Mouse (Mus musculus) left cerebral cortex, adult 8-10 months (tissue): ENCODE measurements around the gene Kirrel3. TPM values are rescaled to one million over a fixed set of nuclear protein-coding genes. Genes with fewer than 3 reads are reported as not detected.

Experiments
- DNase-seq, 2 experiments: peaks; one replicate each; pipeline ENCODE4 v3.0.0; 2022; ENCODE audit warnings: low spot score in 2 of 2
- total RNA-seq, 4 experiments: library from RNA; stranded (reverse); gene quantifications; 2 replicates each; pipeline ENCODE4 v1.2.4; 2022

The Kirrel3 gene
- total RNA-seq, 4 experiments from 2014 or later, result 52.5 to 62.2 (median 53.9) TPM

DNA sequence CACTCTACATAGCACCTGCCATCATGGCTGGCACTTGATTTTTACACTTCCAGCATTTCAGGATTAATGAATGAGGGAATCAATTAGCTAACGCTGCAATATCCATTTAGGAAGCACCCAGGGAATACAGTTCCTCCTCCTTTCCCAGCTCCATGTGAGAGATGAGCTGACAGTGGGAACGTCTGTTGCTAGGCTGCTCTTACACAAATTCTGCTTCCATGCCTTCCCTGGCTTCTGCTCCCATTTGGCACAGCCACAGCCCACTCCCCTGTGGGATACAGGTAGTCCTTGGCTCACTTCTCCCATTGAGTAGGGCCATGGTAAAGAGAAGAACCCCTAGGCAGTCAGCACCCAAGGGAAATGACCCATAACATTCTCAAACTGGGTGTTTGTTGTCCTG, 185.2 kb downstream of the Kirrel3 start:
- DNase-seq, result no peak

DNA sequence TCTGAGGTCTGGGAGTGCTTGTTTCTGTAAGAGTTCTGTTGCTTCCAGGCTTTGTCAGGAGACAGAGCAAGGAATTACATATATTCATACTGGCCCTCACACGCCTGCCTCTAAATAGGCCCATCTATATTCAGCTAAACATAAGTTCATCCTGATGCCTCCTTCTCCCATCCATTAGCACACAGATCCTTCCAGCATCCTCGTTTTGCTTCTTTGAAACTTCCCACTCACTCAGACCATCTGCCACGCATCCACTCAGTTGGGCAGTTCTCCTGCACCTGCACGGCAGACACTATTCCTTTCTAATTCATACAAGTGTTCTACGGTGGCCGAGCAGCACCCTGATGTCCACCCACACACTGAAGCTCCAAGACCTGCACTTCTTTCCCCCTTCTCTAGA, 201.1 kb downstream of the Kirrel3 start:
- peak in 1 of 2 experiments; percentile 63 for DNase-seq

DNA sequence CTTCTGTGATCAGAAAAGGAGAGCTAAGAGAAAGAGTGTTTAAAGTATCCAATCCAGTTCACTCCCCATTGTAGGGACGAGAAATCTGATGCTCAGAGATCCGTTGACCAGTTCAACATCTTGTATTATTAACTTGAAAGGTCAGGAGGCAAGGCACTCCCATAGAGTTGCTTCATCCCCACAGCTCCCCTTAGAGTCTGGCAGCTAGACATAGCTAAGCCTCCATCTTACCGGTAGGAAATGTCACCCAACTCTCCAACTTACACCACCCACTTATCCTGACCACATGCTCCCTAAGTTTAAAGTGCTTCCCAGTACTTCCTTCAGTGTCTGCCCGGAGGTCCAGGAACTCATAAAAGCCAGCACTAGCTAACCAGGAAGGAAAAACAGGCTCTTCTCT, 202.7 kb downstream of the Kirrel3 start:
- no peak for DNase-seq

DNA sequence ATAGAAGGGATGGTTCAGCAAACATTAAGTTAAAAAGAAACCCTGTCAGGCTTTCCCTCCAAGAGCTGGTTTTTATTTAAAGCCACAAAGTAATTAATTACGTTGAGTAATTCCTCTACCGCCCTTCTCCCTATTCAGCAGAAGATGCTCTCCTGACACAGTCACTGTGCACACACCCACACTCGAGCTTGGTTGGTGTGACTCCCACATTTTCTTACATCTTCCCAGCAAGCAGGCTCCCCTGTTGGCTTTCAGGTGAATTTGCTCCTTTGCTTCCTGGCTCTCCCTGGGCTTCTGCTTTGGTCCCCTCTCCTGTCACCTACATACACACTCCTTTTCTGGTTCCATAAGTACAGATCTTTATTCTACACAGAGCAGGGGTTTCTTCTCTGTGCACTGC, 203.7 kb downstream of the Kirrel3 start:
- DNase-seq, result peak in 1 of 2 experiments; percentile 33

DNA sequence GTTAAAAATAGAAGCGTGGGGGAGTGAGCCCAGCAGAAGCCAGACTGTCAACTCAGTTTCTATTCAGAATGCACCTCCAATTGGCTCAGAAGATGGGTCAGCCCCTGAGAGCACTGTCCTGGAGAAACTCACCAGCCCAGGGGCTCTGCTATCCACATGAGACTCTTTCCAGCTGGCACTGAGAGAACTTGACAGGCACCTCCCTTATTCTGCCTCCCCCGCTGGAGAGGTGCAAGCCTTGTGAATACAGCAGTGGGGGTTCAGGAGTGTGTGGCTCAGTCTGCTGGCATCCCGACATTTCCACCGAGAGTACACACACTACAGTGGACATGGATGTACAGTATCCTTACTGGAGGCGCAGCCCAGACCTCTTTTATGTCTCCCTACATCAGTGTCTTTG, 210.0 kb downstream of the Kirrel3 start:
- DNase-seq, result no peak

DNA sequence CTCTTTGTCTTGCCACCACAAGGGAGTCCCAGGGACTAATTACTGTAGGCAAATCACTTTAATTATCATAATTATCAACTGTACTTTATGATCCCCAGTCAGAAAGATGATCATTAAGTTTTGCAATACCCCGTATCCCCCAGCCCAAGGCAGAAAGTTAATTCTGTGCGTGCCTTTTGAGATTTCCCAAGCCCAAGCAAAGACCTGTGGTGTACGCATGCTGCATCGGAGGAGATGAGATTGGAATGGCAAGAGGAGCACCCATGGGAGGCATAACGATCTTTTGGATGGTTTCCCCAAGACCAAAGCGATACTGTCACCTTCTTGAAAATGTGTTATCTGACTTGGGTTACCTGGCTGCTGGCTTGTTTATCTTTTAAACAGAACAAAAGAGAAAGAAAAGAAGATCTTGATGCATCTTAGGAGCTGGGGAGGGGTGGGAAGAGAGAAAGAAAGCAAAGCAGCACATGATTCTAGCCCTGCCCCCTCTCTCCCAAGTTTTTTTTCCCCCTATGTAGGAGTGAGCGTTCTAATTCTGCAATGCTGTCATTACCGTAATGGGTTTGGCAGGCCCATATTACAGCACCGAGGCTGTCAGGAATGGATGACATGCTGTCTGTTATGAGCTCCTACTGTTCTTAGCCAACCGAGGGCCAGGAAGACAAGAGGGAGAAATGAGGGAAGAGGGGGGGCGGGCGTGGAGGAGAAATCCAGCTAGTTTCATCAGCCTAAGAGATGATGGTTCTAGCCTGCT, 218.0 kb downstream of the Kirrel3 start:
- peak in 1 of 2 experiments; percentile 26 for DNase-seq

DNA sequence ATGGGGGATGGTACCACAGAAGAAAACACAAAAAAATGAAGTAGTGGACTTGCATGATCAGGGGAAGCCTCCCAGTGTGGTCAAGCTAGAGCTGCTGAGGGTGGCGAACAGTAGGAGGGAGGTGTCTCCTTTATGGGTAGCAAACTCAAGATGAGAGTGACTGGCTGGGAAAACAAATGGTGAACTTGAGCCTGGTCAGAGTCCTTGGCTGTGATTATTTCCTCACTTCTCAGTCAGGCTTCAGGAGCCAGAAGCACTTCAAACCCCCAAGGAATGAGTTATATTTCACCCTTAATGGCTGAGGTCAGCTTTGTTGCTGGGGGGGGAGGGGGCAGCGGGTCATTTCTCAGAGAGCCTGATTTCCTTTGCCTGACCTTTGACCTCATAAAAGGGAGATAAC, 218.7 kb downstream of the Kirrel3 start:
- DNase-seq, result no peak

DNA sequence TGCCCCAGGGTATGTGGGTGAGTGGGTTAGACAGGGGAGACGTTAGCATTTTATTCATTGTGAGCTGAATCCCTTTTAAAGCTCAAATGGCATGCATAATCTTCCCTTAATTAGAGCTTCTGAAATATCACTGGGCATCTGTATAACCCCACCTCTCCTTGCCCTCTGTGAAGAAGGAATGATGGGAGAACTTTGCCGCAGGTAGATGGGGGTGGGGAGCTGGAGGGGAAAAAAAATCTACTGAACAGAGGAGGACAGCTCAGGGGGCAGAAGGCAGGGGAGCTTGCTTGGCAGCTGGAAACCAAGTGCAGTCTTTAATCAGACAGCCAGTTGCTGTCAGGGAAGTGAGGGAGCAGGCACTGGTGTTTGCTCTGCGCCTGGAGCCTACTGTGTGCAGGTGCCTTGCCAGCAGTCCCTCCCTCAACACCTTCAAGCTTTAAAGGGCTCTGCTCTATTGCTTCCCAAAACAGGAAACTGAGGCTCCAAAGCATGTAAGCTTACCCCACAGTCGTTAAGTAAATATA, 220.7 kb downstream of the Kirrel3 start:
- no peak for DNase-seq

DNA sequence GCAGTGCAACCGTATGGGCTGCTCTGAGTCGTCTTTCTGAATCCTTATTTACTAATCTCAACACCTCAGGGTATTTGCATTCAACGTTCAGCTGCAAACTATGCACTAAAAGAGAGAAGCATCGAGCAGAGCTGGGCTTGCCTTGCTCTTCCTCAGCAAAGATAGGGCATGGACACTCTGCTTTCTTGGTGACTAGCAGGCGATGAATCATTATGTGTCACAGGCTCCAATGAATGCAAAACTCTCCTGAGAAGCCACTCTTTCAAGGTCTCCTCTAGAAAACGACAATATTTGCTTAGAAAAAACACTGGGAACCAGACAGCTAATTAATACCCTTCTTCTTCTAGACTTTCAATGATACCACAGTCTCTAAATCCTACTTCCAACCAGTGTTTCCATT, 223.0 kb downstream of the Kirrel3 start:
- no peak for DNase-seq

DNA sequence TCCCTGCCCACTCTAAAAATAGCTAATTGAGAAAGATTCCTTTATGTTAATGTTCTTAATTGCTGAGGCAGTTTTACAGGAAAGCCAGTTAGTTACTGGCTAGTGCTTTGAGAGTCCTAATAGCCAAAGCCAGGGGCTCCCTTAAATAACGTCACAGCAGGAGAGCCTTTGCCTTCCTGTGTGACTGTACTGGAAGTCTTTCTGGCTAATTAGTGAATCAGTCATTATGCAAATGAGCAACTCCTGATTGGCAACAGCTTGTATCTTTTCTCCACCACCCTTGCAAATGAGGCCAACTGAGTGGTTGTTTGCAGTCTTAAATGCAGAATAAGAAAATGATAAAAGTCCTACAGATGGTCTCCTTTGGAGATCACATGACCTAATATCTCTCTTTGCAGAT, 226.3 kb downstream of the Kirrel3 start:
- no peak for DNase-seq

DNA sequence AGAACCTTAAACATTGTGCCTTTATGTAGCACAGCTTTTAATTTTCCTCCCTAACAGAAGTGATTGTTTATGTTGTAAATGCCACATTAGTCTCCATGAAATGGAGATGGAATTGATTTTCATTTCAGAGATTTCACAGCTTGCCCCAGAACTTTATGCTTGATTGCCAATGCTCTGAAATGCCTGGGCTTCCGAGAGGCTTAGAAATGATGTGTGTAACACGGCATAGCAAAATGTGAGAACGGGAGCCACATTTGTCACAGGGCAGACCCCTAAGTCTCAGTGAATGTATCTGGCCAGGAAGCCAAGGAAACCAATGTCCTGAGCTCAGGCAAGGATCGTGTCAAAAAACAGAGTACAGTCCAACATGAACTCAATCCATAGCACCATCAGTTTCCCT, 227.3 kb downstream of the Kirrel3 start:
- no peak for DNase-seq

DNA sequence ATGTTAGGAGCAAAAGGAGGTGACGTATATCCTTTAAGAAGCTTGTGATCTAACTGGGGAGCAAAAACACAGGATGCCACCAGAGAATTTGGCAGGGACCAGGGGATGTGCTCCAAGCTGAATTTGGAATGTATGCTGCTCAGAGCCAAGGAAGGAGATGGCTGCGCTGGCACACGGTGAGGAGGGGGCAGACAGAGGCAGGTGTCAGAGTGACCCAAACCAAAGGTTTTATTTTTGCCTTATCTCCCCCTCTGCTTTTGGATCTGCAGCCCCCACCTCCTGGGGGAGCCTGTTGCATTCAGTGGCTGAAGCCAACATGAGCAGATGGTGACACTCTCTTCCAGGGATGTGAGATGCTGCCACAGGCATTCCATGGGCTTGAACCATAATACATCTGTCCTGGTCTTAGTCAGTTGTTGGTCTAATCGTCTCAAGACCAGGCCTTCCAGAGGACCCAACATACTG, 227.8 kb downstream of the Kirrel3 start:
- DNase-seq, result no peak

DNA sequence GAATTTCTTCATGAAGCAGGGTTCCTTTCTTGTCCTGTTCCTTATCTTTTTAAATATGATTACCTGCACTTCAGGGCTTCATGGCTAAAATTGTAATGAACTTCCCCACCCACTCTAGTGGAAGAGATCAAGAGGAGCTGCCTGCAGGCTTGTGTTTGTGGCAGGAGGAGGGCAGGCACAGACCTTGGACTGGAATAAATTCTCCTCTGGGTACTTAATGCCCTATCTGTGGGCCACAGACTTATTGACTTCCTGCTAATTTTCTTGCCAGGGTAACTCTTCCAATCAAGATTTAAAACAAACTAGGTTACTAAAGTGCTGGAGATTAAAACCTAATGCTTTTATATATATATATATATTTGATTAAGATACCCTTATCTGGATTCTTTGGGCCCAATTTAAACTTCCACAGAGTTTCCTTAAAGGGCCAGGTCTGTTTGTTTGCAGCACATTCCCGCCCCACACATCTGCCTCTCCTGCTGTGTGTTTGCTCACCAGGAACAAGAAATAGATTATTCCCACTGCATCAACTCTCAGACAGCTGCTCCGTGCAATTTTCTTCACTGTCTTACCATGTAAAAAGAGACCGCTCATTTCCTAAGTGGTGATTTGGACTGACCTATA, 229.4 kb downstream of the Kirrel3 start:
- no peak for DNase-seq

DNA sequence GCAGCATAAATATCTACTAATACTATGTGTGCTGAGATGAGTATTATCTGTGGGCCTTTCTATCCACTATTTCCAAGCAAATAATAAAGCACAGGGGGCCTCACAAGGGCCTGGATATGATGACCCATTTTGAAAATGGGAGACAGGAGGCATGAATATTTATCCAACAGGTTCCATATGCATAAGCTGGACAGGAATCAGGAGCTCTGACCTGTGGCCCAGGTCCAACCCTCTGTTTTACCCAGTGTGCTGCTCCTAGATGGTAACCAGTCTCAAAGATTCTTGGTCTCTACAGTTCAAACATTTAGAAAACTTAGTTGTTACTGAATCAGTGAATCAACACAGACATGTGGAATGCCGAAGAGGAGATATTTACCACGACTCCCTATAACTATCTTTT, 230.8 kb downstream of the Kirrel3 start:
- DNase-seq, result no peak

DNA sequence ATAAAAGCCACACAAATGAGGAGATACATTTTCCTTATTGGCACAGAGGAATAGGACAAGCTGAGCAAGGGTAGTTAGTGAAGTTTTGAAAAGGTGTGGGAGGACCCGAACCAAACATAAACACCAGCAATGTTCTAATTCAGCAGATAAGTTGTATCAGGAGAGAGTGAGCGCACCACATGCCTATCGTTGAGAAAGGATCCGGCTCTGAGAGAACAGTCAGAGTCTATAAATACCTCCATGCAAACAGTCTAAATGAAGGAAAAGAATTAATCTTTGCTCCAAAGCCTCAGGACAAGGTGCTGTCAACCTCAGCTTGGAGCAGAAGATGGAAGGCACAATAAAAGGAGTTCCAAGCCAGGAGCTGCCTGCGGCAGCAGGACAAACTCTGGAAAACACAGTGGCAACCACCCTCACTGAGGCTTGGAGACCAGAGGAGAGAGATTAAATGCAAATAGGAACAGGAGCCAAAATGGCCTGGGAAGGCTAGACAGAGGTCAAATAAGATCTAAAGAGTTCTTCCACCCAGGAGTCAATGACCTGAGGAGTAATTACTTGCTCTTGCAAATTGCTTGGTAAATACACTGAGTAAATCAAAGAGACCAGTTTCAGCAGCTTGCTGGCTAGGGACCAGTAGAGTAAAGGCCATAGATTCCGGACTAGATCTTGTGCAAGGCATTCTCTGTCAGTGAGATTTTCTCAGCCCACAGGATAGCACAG, 235.9 kb downstream of the Kirrel3 start:
- DNase-seq, result no peak

DNA sequence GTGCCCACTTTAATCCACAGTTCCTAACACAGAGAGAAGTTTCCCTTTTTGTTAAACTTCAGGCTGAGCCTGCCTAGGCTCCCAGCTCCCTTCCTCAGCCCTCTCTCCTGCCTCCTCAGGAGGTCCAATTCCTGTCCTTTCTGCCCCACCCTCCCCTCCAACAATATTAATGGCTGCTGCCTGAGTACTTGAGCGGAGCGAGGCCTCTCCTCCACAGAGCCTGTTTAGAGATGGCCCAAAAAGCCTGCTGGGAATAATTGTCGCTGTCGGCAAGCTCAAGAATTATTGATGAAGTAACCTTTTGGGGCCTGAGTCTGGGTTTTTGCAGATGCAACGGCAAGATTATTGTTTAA, 236.5 kb downstream of the Kirrel3 start:
- no peak for DNase-seq

DNA sequence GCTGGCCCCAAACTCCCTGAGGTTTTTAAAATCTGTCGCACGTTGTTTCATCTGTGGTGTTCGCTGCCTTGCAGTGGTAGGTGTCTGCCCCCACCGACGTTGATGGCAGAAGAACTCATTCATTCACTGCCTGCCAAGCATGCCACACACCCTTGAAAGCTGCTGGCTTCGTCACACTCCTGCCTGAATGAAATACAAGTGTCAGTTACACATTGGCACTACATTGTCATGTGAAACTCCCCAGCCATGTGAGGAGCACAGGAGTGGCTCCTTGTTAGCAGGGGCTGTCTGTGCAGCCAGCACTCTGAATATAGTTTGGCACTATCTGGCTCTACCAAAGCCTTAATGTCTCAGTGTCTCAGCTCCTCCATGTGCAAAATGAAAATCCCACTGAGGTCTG, 246.8 kb downstream of the Kirrel3 start:
- DNase-seq, result no peak

DNA sequence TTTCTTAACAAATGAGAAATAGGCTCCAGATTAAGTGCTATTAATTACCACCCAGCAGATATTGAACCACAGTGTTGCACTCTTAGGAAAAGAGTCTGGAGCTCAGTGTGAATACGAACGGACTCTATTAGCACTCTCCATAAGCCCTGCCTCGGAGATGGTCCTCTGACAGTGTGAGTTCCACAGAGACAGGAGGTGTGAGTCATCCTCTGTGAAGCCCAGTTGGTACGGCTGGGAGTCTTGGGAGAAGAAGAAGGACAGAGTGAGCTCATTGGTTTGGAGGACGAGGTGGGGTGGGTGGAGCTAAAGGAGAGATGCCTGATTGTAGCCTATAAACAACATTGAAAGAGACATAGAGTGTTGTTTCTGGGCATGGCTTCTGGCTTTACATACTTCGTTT, 247.9 kb downstream of the Kirrel3 start:
- no peak for DNase-seq

DNA sequence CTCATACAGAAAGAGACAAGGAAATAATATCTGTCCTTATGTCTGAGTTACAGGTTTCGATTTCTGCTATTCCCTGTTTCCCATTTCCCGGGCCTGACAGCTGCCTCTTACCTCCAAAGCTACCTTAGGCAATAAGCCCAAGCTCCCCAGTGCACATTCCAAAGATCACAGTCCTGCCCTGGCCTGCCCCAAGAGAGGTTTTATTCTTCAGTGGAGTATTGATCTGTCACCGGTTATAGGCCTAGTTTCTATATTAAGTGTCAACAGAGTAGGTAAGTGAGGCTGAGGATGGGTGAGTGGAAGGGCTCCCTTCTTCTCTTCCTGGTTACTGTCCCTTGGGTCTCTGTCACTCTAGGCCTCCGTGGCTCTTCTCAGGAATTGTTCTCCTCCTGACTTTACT, 249.3 kb downstream of the Kirrel3 start:
- no peak for DNase-seq

DNA sequence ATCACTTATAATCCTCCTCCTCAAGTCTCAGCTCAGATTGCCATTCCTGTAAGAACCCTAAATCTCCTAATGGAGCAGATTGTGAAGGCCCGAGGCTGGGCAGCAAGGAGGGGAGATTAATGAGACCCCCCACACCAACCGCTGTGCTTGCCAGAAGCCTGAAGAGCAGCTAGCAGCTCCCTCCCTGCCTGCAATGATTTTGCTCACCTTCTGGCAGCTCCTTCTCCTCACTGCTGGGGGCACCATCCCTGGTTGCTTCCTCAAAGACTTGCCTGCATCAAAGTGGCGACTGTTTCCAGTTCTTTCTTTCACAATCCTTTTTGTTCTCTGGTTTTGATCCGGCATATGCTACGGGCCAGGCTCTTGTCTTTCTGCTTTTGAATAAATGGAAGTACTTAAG, 253.7 kb downstream of the Kirrel3 start:
- DNase-seq, result no peak

DNA sequence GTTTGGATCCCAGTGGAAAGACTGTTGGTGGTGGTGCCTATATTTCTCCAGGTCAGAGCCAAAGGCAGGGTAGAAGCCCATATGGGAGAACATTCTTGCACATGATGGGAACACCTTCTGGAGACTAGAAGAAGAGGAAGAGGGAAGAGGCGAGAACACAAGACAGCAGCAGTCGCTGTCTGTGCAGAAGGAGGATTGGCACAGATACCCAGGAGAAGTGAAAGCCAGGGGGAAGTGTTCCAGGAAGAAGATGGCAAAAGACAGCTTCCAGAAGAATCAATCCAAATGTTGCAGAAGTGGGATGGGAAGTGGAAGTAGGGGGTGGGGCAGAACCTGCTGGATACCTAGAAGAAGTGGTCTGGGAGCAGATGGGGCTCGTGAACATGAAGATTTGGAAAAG, 255.1 kb downstream of the Kirrel3 start:
- DNase-seq, result no peak

DNA sequence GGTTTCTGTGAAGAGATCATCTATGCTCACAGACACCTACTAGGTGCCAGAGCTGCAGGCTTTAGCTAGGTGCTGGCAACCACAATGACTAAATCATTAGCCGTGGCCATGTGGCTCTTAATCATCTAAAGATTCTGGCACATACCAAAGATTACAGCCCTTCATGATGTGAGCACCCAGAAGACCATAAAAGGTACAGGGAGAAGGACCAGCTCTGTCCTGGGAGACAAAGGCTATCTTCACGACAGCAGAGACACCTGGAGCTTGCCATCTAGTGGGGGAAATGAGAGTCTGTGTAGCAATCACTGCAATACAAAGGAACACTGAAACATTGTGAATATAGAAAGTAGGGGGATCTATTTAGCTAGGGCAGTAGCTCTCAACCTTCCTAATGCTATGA, 262.3 kb downstream of the Kirrel3 start:
- DNase-seq, result no peak
